Mouse (Mus musculus) heart, embryonic 10.5 days (tissue): ENCODE measurements at regions not wholly inside any gene's neighbourhood (a gene's known extent, or its start where the extent isn't known, plus 50 kb on each side); places are given as distances from the start of the nearest gene placed in this dataset.
A peak's percentile ranks its signal among the peaks of the same experiment; 100 is the strongest.

Source experiments
- DNase-seq: peaks from one replicate; pipeline ENCODE4 v3.0.0-alpha.2; 2017; ENCODE audit warnings: low spot score
- H3K27ac ChIP-seq: fragments of 300-500 bp; sonication (generic); 2 replicates; pipeline ENCODE4 v1.5.1; 2016; ENCODE audit warnings: mild to moderate bottlenecking
- H3K27me3 ChIP-seq: fragments of 300-500 bp; sonication (generic); 2 replicates; pipeline ENCODE4 v1.6.1; 2016; ENCODE audit warnings: mild to moderate bottlenecking; ENCODE audit not compliant: poor library complexity, insufficient read depth, severe bottlenecking
- H3K36me3 ChIP-seq: fragments of 300-500 bp; sonication (generic); 2 replicates; pipeline ENCODE4 v1.6.1; 2016; ENCODE audit warnings: mild to moderate bottlenecking, moderate library complexity
- H3K4me1 ChIP-seq: fragments of 300-500 bp; sonication (generic); 2 replicates; pipeline ENCODE4 v1.6.1; 2016; ENCODE audit warnings: mild to moderate bottlenecking
- H3K4me3 ChIP-seq: fragments of 300-500 bp; sonication (generic); 2 replicates; pipeline ENCODE4 v1.5.1; 2016; ENCODE audit warnings: mild to moderate bottlenecking, moderate library complexity
- H3K9me3 ChIP-seq: fragments of 300-500 bp; sonication (generic); 2 replicates; pipeline ENCODE4 v1.6.1; 2016; ENCODE audit warnings: mild to moderate bottlenecking, moderate library complexity
- WGBS: fragments of 180-500 bp; shearing (Covaris S2); methylation state at CpG from one replicate; pipeline ENCODE4 v1.1.7; 2016; 5-methylcytosine and 5-hydroxymethylcytosine counted together

DNA sequence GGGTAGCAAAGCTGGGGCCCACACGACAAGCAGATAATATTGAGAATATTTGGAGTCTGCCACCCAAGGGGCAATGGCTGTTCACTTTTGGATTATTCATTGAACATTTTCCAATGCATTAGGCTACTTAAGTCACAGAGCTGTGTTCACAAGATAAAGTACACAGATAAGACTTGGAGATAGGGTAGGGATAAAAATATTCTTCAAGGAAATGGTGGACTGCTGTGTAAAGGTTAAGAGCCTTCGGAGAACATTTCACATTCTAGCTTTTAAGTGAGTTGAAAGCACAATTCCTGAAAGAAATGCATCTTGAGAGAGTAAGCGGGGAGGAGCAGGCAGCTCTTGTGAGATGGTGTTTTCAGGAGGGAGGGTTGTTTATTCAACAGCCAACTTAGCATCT lies 92.3 kb upstream of the Mbip start:
- H3K4me3 ChIP-seq, result no peak overlapping the region

DNA sequence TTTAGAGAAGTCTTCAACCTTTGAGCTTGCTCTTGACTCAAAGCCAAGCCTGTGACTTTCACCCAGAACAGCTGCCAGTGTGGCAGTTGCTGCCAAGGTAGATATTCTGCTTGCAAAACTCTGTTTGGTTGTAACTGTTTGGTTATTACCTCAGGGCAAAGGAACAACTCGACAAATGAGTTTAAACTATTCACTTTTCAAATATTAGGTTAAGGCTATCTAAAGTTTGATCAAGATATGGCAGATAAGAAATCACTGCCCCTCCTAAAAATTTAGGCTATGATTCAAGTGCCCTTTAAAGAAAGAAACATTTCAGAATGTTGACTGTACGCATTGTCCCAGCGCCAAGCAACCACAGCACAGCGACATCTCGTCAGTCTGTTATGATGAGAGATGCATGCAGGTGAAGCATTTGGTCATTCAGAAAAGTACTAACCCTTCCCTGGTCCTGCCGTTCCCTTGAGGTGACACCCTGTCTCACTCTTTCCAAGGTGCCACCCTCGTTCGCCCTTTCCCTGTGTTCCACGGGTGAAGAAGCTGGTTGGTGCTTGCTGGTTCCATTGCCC lies 81.1 kb upstream of the Mbip start:
- 81% methylated on average over 9 of the region's 9 CpGs for WGBS
- no peak for DNase-seq

More for the DNA sequence above, 92.3 kb upstream of the Mbip start:
- no peak for DNase-seq
- Histone ChIP-seq H3K4me1 (no peaks in the 10 kb centered on the region), H3K36me3 (no peaks in the 10 kb centered on the region), H3K27me3 (0 out of 2 replicates have a peak, but pooled peaks cover 5% of the 10 kb centered on the region), H3K27ac (no peak overlapping the region), H3K9me3 (no peaks in the 10 kb centered on the region)
- WGBS, result 71% methylated on average over 3 of the region's 3 CpGs

DNA sequence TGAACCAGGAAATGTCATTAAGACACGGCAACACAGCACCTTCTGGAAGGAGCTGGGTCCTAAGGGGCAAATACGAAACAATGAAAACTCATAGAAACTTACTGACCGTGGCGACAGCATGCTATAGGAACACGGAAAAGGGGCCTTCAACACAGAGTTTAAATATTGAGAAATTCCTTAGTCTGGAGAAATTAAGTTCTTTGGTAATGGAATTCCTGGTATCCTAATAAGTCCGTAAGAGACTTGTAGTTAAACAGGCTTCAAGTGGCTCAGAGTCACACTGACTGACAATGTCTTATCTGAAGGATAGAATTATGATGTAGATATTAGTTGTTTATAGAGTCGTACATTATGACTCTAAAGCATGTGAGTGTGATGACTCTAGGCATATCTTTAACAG lies 70.4 kb upstream of the Mbip start:
- DNase-seq, result no peak
- H3K9me3 ChIP-seq, result no peaks in the 10 kb centered on the region
- WGBS, result 83% methylated on average over 7 of the region's 7 CpGs
- no peak overlapping the region for H3K4me3 ChIP-seq
- H3K27me3 ChIP-seq, result no peaks in the 10 kb centered on the region
- H3K4me1 ChIP-seq, result no peaks in the 10 kb centered on the region
- no peaks in the 10 kb centered on the region for H3K36me3 ChIP-seq
- no peak overlapping the region for H3K27ac ChIP-seq

More for the DNA sequence above, 81.1 kb upstream of the Mbip start:
- no peaks in the 10 kb centered on the region for H3K9me3 ChIP-seq
- H3K27ac ChIP-seq, result no peak overlapping the region
- H3K27me3 ChIP-seq, result no peaks in the 10 kb centered on the region
- no peaks in the 10 kb centered on the region for H3K4me1 ChIP-seq
- H3K4me3 ChIP-seq, result no peak overlapping the region
- H3K36me3 ChIP-seq, result no peaks in the 10 kb centered on the region

DNA sequence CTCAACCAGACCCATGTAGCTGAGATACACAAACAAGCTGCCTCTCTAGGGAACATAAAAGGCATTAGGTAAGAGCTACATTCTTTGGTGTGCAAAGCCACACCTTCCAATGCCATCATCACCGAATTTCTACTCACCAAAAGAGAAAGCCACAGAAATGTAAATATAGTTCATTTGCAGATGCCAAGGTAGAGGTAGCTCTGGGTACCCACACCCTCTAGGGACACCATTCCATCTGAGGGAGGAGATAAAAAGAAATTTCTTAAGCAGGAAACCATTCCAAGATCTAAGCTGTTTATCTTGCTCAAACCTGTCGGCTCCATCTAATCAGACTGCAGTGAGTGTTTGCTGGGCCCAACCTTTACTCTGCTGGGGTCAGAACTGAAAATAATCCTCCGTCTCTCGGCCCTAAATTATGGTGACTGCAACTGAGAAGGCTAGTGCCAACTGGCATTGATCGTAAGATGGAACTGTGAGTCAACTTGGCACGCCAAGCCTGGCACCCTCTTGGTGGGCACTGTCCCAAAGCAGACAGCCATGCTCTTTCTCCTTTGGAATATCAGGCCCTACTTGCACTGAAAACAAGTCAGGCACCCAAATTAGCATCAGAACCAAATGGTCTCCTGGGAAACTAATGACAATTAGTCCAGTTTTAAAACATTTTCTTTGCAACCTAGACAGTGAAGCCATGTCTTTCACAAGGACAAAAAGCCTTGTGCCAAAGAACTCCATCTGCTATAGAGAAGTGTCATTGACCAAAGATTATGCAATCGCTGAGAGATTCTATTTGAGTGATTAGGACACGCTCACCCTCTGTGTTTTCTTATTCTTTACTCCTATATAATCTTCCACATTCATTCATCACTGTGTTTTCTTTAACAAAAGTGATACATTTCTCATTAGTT lies 69.4 kb upstream of the Mbip start:
- H3K9me3 ChIP-seq, result no peaks in the 10 kb centered on the region
- WGBS, result 68% methylated on average over 8 of the region's 8 CpGs
- H3K36me3 ChIP-seq, result no peaks in the 10 kb centered on the region
- no peaks in the 10 kb centered on the region for H3K4me1 ChIP-seq
- no peak overlapping the region for H3K4me3 ChIP-seq
- no peak for DNase-seq
- no peaks in the 10 kb centered on the region for H3K27me3 ChIP-seq
- no peak overlapping the region for H3K27ac ChIP-seq

DNA sequence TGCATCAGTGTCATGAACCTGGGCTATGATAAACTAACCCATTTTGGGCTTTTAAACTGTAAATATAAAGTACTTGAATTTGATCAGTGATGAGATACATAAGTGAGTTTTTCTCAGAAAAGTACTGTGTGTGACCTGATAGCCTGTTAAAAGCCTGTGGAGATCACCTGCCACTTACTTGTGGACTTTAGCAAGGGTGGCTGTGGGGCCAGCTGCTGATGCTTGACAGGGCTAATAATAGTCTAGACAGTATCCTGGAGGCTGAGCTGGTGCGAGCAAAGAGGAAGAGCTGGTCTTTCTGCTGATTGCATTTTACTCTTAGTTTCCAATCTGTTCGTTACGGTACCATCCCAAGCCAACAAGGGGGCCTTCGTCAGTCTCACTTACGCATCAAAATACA lies 60.0 kb upstream of the Mbip start:
- no peaks in the 10 kb centered on the region for H3K36me3 ChIP-seq
- H3K27me3 ChIP-seq, result no peaks in the 10 kb centered on the region
- no peak overlapping the region for H3K4me3 ChIP-seq
- DNase-seq, result no peak
- no peaks in the 10 kb centered on the region for H3K9me3 ChIP-seq
- H3K4me1 ChIP-seq, result no peaks in the 10 kb centered on the region
- WGBS, result 56% methylated on average over 5 of the region's 5 CpGs
- no peak overlapping the region for H3K27ac ChIP-seq

DNA sequence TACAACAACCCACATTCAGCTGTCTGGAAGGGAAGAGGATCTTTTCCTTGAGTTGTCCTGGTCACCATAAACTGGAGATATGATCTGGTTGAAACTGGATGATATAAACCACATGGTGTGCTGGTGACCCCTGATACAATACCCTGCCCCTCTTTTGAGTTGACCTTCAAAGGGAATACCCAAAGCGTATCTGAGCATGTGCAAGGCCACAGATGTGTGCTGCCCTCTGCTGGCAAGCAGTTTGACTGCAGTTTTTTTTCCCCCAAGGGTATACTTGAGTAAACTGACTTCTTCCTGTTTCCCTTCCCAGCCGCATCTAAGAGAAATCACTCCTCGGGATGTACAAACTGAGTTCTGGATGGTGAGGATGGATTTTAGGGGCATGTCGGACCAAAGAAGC lies 59.1 kb upstream of the Mbip start:
- DNase-seq, result peak; percentile 77
- Histone ChIP-seq H3K27ac (no peak overlapping the region), H3K9me3 (no peaks in the 10 kb centered on the region), H3K36me3 (no peaks in the 10 kb centered on the region), H3K27me3 (no peaks in the 10 kb centered on the region), H3K4me3 (no peak overlapping the region), H3K4me1 (no peaks in the 10 kb centered on the region)
- WGBS, result 37% methylated on average over 4 of the region's 4 CpGs

DNA sequence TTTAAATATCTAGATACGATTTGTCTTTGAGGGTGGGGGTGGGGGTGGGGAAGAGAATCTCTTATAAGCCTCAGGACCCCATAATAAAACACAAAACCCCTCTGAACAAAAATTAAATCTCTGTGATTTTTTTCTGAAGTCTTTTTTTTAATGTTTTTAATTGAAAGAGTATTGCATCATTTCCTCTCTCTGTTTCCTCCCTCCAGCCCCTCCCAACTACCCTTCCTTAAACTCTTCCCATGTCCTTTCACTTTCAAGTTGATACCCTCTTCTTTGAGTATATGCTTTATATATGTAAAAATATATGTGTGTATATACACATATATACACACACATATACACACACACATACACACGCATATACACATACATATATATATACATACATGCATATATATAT lies 58.6 kb upstream of the Mbip start:
- Histone ChIP-seq H3K4me1 (no peaks in the 10 kb centered on the region), H3K36me3 (no peaks in the 10 kb centered on the region), H3K27me3 (no peaks in the 10 kb centered on the region), H3K9me3 (no peaks in the 10 kb centered on the region), H3K27ac (no peak overlapping the region), H3K4me3 (no peak overlapping the region)
- DNase-seq, result no peak
- WGBS, result 78% methylated on average over 2 of the region's 2 CpGs

DNA sequence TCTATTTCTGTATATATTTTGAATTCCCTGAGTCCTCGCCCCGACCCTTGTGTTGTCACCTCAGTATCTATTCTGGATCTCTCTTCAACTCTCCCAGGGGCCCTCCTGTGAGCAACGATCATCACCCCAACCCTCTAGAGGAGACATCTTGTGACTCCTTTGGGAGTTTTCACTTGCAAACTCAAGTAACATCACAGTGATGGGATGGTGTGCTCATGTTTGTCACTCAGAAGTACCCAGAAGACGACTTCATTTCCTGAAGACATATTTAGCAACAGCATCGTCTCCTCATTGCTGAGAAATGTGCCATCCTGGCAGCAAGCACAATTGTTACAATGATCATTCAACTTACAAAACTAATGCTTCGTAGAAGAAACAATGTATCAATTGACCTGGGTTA lies 57.9 kb upstream of the Mbip start:
- DNase-seq, result no peak
- no peaks in the 10 kb centered on the region for H3K27me3 ChIP-seq
- H3K36me3 ChIP-seq, result no peaks in the 10 kb centered on the region
- H3K4me3 ChIP-seq, result no peak overlapping the region
- no peak overlapping the region for H3K27ac ChIP-seq
- H3K4me1 ChIP-seq, result no peaks in the 10 kb centered on the region
- H3K9me3 ChIP-seq, result no peaks in the 10 kb centered on the region
- 66% methylated on average over 6 of the region's 6 CpGs for WGBS

DNA sequence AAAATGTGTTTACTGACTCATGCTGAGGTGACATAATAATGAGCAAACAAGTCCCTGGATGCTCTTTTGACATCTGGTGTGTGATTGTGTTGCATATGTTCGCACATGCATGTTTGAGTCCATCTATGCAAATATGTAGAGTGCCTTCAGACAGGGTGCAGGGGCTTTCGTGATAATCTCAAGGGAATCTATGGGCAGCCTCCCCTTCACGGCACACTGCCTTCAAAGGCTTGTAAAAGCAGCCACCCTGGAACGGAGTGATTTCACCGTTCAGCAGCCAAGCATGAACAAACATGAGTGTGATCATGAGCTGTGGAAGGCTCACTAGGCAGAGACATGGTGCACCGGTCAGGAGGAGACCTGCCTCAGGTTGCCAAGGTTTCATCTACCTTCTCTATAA lies 57.1 kb upstream of the Mbip start:
- Histone ChIP-seq H3K27ac (no peak overlapping the region), H3K4me3 (no peak overlapping the region), H3K36me3 (no peaks in the 10 kb centered on the region), H3K4me1 (no peaks in the 10 kb centered on the region), H3K9me3 (no peaks in the 10 kb centered on the region), H3K27me3 (no peaks in the 10 kb centered on the region)
- WGBS, result 80% methylated on average over 6 of the region's 6 CpGs
- no peak for DNase-seq

DNA sequence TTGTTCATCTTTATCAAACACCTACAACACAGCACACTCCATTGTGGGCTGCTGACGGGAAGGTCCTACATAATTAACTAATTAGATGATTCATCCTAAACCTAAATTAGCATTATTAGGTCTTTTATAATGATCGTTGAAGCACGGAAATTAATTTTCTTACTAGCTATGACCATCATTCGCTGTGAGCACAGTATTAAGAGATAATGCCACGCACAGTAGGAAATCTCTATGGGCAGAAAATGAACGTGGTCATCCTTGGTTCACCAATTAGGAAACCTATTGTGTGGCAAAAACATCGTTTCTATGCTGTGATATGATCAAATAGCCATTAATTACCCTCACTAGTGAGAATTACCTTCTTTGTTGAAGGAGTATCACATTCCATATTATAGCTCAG lies 56.4 kb upstream of the Mbip start:
- H3K36me3 ChIP-seq, result no peaks in the 10 kb centered on the region
- H3K4me1 ChIP-seq, result no peaks in the 10 kb centered on the region
- no peak for DNase-seq
- no peak overlapping the region for H3K27ac ChIP-seq
- no peaks in the 10 kb centered on the region for H3K9me3 ChIP-seq
- H3K4me3 ChIP-seq, result no peak overlapping the region
- 81% methylated on average over 7 of the region's 7 CpGs for WGBS
- no peaks in the 10 kb centered on the region for H3K27me3 ChIP-seq
